Mouse (Mus musculus) lung, postnatal 0 days (tissue): ENCODE measurements around the gene Arhgap27.

Experiments used
- CTCF ChIP-seq: IDR thresholded peaks from 2 replicates; pipeline ENCODE4 v1.5.1; 2016; ENCODE audit warnings: antibody characterized with exemption, mild to moderate bottlenecking
- EP300 ChIP-seq: IDR thresholded peaks from 2 replicates; pipeline ENCODE4 v1.6.1; 2016; ENCODE audit warnings: antibody characterized with exemption, mild to moderate bottlenecking, control low read depth

DNA sequence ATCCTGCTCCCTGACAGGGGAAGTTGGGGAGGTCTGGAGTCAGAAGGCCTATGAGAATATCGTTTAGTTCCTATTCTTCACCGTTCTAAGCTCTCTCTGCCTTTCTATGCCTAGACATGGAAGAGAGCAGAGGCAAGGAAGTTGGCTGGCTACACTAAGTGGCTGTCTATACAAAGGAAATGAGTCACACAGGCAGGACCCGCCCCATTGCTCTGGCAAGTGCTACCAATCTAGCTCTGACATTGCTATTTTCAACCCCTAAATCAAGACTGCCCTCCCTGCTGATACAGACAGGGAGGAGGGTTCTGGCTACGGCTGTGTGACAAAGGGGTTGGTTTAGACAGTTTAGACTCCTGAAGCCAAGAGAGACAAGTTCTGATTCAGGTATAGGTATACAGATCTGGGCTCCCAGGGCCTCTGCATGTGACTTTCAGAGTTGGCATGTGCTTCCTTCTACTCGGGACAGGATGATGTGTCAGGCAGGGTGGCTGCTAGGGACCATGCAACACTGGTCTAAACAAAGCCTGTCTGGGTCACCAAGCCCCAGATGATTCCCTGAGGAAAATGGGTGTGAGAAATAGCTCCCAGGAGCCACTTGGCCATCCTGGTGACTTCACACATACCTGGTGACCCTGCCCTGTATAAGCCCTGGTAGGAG is 18.6 kb upstream of the Arhgap27 start:
- TF ChIP-seq CTCF (no peak), EP300 (peak; percentile 68)
